Mouse (Mus musculus) right cerebral cortex, postnatal 36 days (tissue): ENCODE measurements around the gene Rack1.
"Not testable (repeated sequence)": the region's sequence is repeated elsewhere in the genome, so short reads cannot be mapped to it uniquely, and the experiment has no call there.

Experiments
- DNase-seq, 2 experiments: peaks; one replicate each; pipeline ENCODE4 v3.0.0; 2022; ENCODE audit warnings: low spot score in 2 of 2, mixed read lengths in 1 of 2

Gene Rack1

DNA sequence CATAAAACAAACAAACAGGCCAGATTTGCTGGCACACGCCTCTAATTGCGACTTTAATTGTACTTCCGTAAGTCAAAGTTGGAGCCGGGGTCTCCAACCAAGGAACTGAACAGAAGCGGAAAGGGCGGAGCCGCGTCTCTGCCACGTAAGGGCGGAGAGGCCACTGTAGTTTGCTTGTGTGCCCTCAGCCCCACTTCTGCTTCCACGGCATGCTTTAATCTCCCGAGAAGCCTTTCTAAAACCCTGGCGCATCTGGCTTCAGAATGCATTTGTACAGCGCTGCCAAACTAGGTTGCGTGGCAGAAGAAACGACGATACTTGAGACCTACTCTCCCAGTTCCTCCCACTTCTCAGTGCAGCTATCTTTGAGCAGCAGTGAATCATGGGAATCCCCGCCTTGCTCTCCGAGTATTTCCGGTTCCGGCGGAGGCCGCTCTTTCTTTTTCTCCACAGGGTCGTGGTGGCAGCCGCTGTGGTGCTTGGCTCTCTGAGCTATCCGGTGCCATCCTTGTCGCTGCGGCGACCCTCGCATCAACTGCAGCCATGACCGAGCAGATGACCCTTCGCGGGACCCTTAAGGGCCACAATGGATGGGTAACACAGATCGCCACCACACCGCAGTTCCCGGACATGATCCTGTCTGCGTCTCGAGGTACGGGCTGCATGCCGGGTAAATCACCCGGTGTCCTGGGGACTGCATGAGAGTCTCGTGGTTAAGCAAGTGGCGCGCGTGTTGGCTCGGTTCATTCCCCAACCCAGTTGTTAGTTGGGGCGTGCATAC lies at the start of gene Rack1:
Rack1 (plus strand) TSS at position 412 of the 781 bp plus-strand sequence.
- peak; percentile 86 to 91 for DNase-seq

DNA sequence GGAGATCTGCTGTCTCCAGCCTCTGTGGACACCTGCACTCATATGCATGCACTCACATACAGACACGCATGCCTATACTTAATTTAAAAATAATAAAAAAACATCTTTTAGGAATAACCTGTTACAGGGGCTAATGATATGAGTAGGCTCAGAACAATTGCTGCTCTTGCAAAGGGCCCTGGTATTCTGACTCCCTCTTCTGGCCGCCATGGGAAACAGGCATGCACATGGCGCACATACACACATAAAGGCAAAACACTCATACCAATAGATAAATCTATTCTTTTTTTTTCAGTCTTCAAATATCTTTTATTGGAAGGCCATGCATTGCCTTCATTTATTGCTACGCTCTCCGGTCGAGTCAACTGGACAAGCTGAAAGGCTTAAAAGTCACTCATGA lies 49.7 kb upstream of the Rack1 start:
- DNase-seq: no peak

DNA sequence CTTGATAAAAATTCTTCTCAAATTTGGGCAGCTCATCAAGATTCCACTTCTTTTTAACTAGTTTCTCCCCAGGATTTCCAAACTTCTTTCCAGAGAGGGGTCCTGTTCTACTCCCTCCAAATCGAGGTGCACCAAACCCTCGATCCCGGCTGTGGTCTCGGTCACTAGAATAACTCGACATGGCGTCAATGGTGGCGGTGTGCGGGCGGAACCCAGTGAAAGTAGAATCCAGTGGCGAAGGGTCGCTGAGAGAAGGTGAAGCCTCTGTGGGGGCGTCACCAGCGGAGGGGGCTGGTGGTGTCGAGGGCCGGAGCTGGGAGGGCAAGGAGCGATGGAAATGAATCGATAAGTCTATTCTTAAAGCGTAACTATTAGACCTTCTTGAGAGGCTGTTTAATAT lies 46.6 kb upstream of the Rack1 start:
- not testable (repeated sequence) for DNase-seq

DNA sequence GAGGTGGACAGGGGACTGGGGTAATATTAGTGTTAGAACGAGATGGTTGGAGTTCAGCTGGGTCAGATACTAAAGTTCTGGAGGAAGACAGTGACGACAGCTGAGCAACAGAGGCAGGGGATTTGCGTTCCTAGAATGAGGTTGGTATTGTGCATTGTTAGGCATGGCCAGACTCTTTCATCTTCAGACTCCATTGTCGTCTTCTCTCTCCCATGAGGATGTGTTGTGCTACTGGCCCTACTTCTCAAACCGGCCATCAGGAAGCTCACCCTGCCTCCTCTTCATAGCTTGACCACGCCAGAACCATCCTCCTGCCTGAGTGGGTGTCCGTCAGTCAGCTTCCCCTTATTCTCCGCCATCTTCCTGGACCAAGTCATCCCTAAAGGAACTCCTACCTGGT lies 41.1 kb upstream of the Rack1 start:
- DNase-seq: no peak

DNA sequence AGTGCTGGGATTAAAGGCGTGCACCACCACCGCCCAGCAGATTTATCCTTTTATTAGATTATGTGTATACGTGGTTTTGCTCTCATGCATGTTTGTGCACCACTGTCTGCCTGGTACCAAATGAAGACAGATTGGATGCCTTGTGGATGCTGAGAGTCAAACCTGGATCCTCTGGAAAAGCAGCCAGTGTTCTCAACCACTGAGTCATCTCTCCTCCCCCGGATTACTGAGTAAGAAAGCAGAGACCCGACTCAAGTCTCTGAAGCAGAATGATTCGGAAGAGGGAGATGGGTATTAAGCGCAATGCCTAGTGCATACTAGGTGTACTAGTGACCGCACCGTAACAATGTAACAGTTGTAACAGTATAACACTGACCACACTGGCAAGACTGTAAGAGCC lies 36.0 kb upstream of the Rack1 start:
- DNase-seq: no peak

DNA sequence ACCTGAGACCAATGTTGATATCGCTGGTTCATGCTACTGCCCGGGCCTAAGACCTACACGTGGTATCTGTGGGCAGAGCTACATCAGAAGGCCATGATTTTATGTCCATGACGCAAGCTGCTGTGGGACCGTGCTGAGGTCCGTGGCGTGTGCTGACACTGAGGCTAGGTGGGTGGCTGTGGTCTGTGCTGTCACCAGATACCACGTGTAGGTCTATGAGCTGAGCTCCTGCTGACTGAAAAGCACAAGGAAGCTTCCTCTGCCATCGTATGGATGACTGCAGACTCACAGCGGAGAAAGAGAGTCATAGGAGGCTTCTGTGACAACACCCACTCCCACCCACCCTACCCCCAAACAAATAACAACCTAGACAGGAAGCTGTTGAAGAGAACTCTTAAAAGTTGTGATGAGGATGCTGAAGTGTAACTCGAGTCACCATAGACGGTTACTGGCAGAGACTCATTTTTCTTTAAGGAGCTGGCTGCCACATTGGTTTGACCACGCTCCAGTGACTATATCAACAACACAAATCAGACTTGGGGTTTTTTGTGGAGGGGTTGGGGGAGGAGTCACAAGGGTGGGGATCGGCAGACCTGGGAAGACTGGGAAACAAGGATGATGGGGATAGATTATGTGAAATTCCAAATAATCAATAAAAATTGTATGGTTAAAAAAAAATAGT lies 32.8 kb upstream of the Rack1 start:
- no peak for DNase-seq

DNA sequence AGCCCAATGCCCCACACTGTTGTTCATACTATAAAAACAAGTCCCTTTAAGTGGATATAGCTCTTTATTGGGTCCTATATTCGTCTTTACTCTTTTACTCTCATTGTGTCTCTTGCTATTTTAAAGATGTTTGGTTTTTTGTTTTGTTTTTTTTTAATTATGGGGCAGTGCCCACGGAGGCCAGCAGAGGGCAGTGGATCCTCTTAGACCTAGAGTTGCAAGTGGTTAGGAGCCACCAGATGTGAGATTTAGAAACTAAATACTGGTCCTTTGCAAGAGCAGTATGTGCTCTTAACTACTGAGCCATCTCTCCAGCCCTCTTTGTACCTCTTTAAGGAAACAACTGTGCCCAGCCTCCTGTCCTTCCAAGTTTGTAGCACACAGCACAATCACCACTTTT lies 28.4 kb upstream of the Rack1 start:
- no peak for DNase-seq

DNA sequence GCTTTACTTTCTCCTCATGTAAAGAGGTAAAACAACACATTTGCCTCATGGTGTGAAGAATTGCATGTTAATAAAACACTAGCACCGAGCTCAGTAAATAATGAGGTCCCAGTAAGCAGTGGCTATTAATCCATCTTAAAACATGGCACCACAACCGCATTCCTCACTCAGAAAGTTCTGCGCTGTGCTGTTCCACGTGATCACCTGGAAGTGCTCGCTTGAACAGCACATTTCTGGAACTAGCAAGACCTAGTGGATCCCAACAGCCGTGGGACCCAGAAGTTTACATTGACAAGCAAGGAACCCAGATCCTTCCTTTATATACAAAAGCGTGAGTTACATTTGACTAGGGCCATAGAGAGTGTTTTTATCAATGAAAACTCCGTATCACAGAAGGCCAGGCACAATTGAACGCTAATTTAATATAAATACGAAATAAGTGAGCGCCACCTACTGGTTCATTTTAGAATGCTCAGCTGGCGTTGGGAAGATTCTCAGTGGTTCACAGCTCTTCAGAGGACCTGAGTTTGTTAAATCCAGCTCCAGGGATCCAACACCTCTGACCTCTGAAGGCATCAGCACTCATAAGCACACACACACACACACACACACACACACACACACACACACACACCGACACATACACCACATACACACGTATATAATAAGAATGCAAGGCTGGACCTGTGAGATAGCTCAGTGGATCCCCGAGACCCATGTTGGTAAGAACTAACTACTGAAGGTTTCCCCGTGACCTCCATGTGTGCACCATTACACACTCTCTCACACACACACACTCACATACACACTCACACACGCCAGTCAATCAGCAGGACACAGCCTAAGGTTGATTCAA lies 25.5 kb upstream of the Rack1 start:
- peak in 1 of 2 experiments; percentile 39 for DNase-seq

DNA sequence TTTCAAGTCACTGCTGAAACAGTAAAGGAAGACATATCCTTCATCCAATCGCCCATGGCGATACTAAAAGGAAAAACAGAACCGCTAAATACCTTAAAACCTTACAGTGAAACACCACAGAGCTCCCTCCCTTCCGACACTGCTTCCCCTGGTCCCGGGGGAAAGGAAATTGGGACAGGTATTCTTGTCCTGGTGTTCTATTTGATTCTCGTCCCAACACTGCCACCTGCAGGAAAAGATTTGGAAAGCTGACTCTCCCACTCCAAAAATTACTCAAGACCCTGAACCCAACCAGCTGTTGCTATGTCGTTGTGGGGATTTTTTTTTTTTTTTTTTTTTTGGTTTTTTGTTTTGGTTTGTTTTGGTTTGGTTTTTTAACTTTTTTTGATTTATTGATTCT lies 24.6 kb upstream of the Rack1 start:
- peak in 1 of 2 experiments; percentile 26 for DNase-seq

DNA sequence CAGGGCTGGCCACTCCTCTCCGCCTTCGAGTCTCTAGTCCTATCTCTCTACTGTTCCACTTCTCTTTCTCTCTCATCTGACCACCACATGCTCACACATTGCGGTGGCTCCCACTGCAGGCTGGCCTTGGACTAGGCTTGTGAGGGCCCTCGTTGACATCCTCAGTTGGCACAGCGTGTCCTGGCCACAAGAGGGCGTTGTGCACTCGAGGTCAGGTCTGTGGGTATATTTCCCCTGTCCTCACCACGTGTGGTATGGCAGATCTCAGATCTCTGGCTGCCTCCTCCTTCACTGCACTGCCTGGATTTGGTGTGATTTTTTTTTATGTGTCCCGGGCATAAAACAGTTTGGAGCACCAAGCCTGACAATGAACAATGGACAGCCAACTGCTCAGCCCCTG lies 23.5 kb upstream of the Rack1 start:
- no peak for DNase-seq

DNA sequence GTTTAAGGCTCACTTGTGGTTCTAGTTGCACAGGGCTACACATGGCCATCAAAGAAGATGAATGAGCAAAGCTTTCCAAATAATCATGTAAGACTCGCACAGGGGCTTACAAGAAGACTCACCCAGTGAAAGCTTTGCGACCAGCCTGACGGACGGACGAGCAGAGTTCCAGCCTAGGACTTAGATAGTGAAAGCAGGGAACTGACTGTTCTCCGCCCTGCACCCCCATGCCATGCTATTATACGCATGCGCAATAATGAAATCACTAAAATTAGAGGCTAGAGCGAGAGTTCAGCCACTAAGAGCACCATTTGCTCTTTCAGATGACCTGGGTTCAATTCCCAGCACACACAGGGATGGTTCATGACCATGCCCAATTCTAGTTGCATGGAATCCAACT lies 22.8 kb upstream of the Rack1 start:
- DNase-seq: no peak

DNA sequence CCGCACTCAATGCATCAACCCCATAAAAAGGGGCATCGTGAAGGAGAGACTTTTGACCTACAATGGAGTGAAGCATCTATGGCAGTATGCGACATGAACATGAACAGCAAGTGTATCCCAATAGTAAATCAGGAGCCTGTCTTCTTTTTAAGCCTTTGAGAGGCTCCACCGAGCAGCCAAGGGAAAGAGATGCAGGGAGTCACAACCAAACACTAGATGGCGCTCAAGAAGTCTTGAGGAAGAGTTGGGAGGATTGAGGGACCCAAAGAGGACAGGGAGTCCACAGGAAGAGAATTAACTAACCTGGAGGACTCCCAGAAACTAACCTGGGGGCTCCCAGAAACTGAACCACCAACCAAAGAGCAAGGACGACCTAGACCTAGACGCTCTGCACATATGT lies 20.7 kb upstream of the Rack1 start:
- no peak for DNase-seq

DNA sequence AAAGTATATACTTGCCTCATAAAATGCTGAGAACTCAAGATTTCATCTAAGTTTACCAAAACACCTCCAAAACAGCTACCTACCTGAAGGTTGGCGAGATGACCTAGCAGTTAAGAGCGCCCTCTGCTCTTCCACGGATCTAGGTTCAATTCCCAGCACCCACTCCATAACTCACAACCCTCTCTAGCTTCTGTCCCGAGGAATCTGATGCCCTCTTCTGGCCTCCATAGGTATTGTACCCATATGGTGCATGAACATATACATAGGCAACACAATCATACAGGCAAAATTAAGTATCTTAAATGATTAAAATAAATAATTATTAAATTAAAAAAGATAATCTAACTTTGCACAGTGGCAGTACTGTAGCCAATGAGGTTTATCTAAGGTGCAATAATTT lies 17.9 kb upstream of the Rack1 start:
- DNase-seq: no peak

DNA sequence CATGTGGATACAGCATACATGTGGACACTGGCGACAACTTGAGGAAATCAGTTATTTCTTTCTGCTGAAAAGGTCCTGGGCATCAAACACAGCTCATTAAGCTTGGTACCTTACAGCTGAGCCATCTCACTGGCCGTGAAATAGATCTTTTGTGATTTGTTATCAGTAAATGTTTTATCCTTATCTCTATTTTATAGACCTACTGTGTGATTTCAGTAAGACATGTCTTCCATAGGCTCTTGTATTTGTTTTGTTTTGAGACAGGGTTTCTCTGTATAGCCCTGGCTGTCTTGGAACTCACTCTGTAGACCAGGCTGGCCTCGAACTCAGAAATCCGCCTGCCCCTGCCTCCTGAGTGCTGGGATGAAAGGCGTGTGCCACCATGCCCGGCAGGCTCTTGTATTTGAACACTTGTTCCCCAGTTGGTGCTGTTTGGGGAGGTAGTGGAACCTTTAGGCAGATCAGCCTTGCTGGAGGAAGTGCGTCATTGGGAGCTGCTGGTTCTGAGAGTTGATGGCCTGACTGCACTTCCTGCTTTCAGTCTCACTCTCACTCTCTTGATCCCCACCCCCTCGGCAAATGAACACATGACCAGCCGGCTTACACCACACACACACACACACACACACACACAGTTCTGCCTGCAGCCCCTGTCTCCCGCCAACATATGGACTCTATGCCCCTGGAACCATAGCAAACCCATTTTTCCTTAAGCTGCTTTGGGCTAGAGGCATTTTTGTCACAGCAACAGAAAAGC lies 12.5 kb upstream of the Rack1 start:
- DNase-seq: no peak

DNA sequence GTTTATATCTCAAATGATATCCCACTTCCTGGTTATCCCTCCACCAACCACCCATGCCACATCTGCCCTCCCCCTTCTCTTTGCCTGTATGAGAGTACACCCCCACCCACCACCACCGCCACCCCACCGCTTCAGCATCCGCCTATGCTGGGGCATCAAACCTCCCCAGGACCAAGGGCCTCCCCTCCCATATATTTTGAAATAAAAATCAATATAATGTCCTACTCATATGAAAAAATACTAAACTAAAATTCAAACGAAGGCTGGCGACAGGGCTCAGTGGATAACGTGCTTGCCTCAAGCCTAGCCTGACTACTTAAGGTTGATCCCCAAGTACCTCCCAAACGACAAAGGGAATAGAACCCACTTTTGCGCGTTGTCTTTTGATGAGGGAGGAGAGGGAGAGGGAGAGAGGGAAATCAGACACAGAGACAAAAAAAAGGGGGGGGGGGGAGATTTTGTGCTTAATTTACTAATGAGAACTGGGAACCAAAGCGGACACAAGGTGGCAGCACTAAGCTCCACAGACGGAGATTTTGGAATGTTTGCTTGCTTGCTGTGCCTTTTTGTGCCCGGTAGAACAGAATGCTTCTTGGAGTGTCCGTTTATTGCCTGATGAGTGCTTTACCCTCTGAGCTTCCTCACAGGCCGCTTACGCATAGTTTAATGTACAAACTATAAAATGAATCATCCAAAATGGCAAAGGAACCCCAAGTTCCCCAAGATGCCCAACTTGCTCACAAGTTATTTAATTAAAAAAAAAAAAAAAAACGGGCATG lies 11.6 kb upstream of the Rack1 start:
- peak; percentile 51 to 59 for DNase-seq

DNA sequence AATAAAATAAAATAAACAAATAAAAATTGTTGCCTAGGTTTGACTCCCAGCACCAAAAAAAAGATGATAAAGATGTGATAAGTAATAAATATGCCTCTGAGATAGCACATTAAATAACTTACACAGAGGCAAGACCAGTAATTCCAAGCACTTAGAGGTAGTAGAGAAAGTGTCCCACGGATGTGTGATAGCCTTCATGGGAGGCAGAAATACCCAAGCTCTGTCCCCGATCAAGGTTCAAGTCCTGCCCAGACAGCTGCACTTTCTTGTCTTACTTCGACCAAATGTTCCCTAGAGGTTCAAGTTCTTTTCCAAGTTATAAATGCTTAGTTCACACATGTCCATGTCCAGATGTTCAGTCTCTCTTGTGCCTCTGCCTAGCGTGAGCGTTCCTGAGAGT lies 10.9 kb upstream of the Rack1 start:
- no peak for DNase-seq

DNA sequence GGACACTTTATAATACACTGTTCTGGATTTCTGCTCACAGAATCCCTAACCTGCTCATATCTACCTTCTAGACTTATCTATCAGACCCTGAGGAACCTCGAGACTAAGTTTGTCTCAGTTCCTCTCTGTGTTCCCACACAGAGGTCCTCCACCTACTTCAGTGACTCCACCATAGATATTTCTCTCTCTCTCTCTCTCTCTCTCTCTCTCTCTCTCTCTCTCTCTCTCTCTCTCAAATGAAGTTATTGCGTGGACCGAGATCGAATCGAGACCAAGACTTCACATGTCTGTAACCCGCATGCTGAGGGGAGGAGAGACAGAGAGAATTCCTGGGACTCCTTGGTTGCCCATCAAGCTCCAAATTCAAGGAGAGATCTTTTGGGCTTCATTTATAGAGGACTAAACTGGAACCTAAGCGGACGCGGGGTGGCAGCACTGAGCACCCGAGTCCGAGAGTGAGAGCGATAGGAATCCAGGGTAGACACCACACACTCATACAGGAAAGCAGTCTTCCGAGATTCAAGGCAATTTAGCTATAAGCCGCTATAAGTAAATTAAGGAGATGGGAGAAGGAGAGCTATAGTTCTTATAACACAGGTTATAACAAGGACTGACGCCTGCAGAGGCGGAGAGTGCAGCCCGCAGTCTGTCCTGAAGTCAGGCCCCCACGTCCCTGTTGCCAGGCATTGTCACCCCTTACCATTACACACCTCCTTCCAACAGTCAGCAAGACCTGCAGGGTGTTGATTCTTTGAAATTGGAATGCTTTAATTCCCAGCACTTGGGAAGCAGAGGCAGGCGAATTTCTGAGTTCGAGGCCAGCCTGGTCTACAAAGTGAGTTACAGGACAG lies 9.9 kb upstream of the Rack1 start:
- peak; percentile 75 to 78 for DNase-seq

DNA sequence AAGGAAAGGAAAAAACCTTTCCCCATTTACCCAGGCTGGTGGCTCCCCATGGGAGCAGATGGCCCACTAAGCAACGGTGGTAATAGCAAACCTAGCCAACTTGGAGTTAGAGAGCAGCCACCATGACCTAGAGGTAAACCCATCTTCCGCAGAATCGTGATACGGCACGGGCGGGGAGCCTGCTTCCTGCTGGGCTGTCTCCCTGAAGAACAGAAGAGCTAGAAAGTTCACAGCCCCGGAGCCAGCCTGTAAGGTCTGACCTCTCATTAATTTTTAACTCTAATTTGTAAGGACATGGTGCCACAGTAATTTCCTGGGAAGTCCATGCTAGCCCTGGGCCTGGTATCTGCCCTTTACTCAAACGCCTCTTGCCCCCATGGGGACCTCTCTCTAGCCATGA lies 9.2 kb upstream of the Rack1 start:
- DNase-seq: no peak

DNA sequence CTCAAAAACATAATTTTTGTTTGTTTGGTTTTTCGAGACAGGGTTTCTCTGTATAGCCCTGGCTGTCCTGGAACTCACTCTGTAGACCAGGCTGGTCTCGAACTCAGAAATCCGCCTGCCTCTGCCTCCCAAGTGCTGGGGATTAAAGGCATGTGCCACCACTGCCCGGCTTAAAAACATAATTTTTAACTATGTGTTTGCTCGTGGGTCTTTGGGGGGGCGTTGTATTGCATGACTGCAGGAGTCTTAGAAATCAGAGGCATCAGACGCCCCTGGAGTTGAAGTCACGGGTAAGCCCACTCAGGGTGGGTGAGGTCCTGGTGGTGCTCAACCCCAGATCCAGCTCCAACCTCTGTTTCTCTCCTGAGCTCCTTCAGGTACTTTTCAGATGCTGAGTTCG lies 8.2 kb upstream of the Rack1 start:
- not testable (repeated sequence) for DNase-seq

DNA sequence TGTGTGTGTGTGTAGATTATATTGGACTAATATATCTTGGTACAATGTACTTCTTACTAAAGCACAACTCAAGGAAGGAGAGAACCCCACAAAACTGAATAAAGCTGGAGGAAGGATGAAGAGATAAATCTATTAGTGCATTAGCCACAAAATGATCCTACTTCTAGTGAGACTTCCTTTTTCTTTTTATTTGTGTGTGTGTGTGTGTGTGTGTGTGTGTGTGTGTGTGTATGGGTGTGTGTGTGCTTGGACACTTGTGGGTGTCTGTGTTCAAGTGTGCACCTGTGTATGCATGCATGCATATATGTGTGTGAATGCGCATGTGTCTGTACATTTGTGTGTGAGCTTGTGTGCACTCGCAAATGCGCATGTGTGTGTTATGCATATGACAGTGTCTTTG lies 6.9 kb upstream of the Rack1 start:
- no peak for DNase-seq
